Mouse (Mus musculus) limb, embryonic 15.5 days (tissue): ENCODE data around the gene Rac2. TPM values are rescaled to one million over a fixed set of nuclear protein-coding genes. Genes with fewer than 3 reads are reported as not detected.

Experiments used
- ATAC-seq: fragments of 200-750 bp; cut with Nextera tagmentation; 2 replicates; pipeline ENCODE4 v1.8.0; 2017; ENCODE audit warnings: low read depth, moderate TSS enrichment; ENCODE audit not compliant: insufficient number of reproducible peaks, low FRiP score, low TSS enrichment
- H3K27ac ChIP-seq: fragments of 300-500 bp; sonication (generic); 2 replicates; pipeline ENCODE4 v1.5.1; 2015; ENCODE audit warnings: moderate library complexity, mild to moderate bottlenecking, inconsistent platforms
- H3K27me3 ChIP-seq: fragments of 300-500 bp; sonication (generic); 2 replicates; pipeline ENCODE4 v1.6.1; 2015; ENCODE audit warnings: inconsistent platforms
- H3K36me3 ChIP-seq: fragments of 300-500 bp; sonication (generic); 2 replicates; pipeline ENCODE4 v1.6.1; 2015; ENCODE audit warnings: inconsistent platforms
- H3K4me1 ChIP-seq: fragments of 300-500 bp; sonication (generic); 2 replicates; pipeline ENCODE4 v1.6.1; 2015; ENCODE audit warnings: inconsistent platforms
- H3K4me2 ChIP-seq: fragments of 300-500 bp; sonication (generic); 2 replicates; pipeline ENCODE4 v1.6.1; 2015; ENCODE audit warnings: mild to moderate bottlenecking, inconsistent platforms
- H3K4me3 ChIP-seq: fragments of 300-500 bp; sonication (generic); 2 replicates; pipeline ENCODE4 v1.5.1; 2015; ENCODE audit warnings: mild to moderate bottlenecking, inconsistent platforms
- H3K9ac ChIP-seq: fragments of 300-500 bp; sonication (generic); 2 replicates; pipeline ENCODE4 v1.6.1; 2015; ENCODE audit warnings: inconsistent platforms
- H3K9me3 ChIP-seq: fragments of 300-500 bp; sonication (generic); 2 replicates; pipeline ENCODE4 v1.6.1; 2016; ENCODE audit warnings: inconsistent platforms
- WGBS: fragments of 180-500 bp; shearing (Covaris S2); methylation state at CpG from one replicate; pipeline ENCODE4 v1.1.7; 2015; 5-methylcytosine and 5-hydroxymethylcytosine counted together
- polyA plus RNA-seq: library from polyadenylated mRNA; unstranded; fragments of >200 nt; fragmentation: Nextera tagmentation; extraction: Ambion mirVana; gene quantifications from 2 replicates; pipeline ENCODE4 v1.2.1, GENCODE M21; 2015

Gene Rac2
- polyA plus RNA-seq, 1 experiment from 2014 or later = 37.0 TPM

- H3K9me3 ChIP-seq = no peaks in the 10 kb centered on the region
- 0 out of 2 replicates have a peak, but pooled peaks cover 2% of the 10 kb centered on the region for H3K4me1 ChIP-seq
- ATAC-seq = no peak
- H3K4me3 ChIP-seq = no peak overlapping the region
- H3K4me2 ChIP-seq = no peak overlapping the region
- 60% methylated on average over 11 of the region's 11 CpGs for WGBS
- H3K27ac ChIP-seq = no peak overlapping the region
- H3K9ac ChIP-seq = no peak overlapping the region
- H3K36me3 ChIP-seq = no peaks in the 10 kb centered on the region
- H3K27me3 ChIP-seq = no peaks in the 10 kb centered on the region
These were observed 13.2 kb downstream of the Rac2 start for GRCm38 (mm10) chr15:78559141-78559979.

DNA sequence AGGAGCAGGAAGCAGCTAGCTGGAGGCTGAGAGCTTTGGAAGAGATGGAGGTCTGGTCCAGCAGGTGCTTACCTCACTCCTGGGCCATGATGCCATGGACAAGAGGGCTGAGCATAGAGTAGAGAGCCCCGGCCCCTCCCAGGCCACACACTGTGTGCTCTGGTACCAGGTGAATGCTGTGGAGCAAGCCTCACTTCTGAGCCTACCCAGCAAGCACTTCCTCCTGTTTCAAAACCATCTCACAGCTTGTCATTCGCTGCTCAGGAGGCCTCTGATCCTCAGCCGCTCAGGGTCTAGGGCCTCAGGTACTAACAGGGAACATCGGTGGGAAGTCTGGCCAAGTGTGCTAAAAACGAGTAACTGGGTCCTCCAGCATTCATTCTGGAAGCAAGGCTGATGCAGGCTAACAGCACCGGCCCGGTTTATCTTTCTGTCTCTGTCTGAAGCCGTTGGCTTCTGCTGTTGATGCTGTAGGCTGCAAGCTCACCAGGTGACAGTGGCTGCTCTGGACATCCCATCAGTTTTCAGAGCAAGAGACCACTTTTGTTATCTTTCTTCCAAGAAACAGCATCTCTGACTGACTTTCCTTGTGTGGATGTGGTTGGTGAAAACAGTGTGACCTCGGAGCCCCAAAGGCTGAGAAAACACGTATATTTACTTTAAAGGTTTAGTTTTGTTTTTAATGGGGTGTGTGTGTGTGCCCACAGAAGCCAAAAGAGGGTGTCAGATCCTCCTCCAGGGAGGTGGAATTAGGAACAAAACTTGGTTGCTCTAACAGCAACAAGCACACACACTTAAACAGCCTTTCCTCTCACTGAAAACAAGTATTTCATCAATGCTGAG lies 14.7 kb downstream of the Rac2 start:
- no peak for ATAC-seq
- Histone ChIP-seq H3K4me1 (0 out of 2 replicates have a peak, but pooled peaks cover 2% of the 10 kb centered on the region), H3K36me3 (no peaks in the 10 kb centered on the region), H3K27ac (no peak overlapping the region), H3K9ac (no peak overlapping the region), H3K27me3 (no peaks in the 10 kb centered on the region), H3K4me2 (no peak overlapping the region), H3K4me3 (no peak overlapping the region), H3K9me3 (no peaks in the 10 kb centered on the region)
- 58% methylated on average over 10 of the region's 10 CpGs for WGBS

GRCm38 (mm10) chr15:78554545-78555313 lies 17.9 kb downstream of the Rac2 start:
- H3K9ac ChIP-seq = no peak overlapping the region
- 0 out of 2 replicates have a peak, but pooled peaks cover 2% of the 10 kb centered on the region for H3K4me1 ChIP-seq

DNA sequence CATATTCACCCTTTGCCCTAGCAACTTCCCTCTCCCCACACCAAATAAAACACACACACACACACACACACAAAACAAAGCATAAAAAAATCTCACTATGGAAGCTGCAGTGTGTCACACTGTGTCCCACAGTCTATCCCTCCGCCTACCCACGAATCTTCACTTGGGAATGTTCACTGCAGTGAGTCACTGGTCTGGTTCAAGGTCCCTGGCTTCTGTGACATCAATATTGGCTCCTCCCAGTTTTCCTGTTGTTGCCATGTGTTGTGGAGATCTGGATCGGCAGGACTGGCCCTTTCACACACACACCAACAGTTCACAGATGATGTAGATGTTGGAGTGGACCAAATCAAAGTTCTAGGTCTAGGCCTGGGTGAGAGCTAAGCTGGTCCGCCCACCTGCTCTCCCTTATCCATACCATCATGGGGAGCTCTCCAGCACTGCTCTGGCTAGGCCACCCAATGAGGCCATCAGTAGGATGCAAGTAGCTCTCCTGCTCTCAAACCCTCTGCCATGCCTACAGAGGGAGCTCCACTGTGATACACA lies 23.3 kb downstream of the Rac2 start:
- Histone ChIP-seq H3K27ac (no peak overlapping the region), H3K27me3 (peaks cover 14% of the 10 kb centered on the region; the same call in 1 of the 2 replicates), H3K4me3 (no peak overlapping the region), H3K9me3 (no peaks in the 10 kb centered on the region; the same call in 1 of the 2 replicates), H3K9ac (no peak overlapping the region), H3K4me2 (no peak overlapping the region), H3K36me3 (no peaks in the 10 kb centered on the region), H3K4me1 (peaks cover 6% of the 10 kb centered on the region; the same call in 1 of the 2 replicates)
- ATAC-seq = no peak
- 67% methylated on average over 4 of the region's 4 CpGs for whole genome bisulfite sequencing

More at GRCm38 (mm10) chr15:78554545-78555313, 17.9 kb downstream of the Rac2 start:
- WGBS = 59% methylated on average over 25 of the region's 25 CpGs
- no peaks in the 10 kb centered on the region for H3K36me3 ChIP-seq
- H3K4me2 ChIP-seq = 0 out of 2 replicates have a peak overlapping the region, but pooled peaks have one; percentile 10
- H3K4me3 ChIP-seq = peak overlapping the region; percentile 20
- no peaks in the 10 kb centered on the region; the same call in 1 of the 2 replicates for H3K9me3 ChIP-seq
- ATAC-seq = no peak
- no peaks in the 10 kb centered on the region for H3K27me3 ChIP-seq
- no peak overlapping the region for H3K27ac ChIP-seq

GRCm38 (mm10) chr15:78548711-78549110 lies 23.9 kb downstream of the Rac2 start:
- no peak for ATAC-seq
- 70% methylated on average over 8 of the region's 8 CpGs for WGBS

GRCm38 (mm10) chr15:78548336-78548665 lies 24.3 kb downstream of the Rac2 start:
- no peaks in the 10 kb centered on the region for H3K36me3 ChIP-seq
- H3K9ac ChIP-seq = no peak overlapping the region
- H3K4me3 ChIP-seq = no peak overlapping the region
- H3K4me2 ChIP-seq = no peak overlapping the region
- H3K27ac ChIP-seq = no peak overlapping the region
- H3K4me1 ChIP-seq = peaks cover 6% of the 10 kb centered on the region; the same call in 1 of the 2 replicates
- WGBS = 43% methylated on average over 3 of the region's 3 CpGs
- peaks cover 23% of the 10 kb centered on the region; the same call in 1 of the 2 replicates for H3K27me3 ChIP-seq
- no peak for ATAC-seq
- no peaks in the 10 kb centered on the region; the same call in 1 of the 2 replicates for H3K9me3 ChIP-seq

More at GRCm38 (mm10) chr15:78548711-78549110, 23.9 kb downstream of the Rac2 start:
- no peaks in the 10 kb centered on the region; the same call in 1 of the 2 replicates for H3K9me3 ChIP-seq
- no peak overlapping the region for H3K4me3 ChIP-seq
- H3K9ac ChIP-seq = no peak overlapping the region
- no peak overlapping the region for H3K27ac ChIP-seq
- no peaks in the 10 kb centered on the region for H3K36me3 ChIP-seq
- peaks cover 19% of the 10 kb centered on the region; the same call in 1 of the 2 replicates for H3K27me3 ChIP-seq
- peaks cover 6% of the 10 kb centered on the region; the same call in 1 of the 2 replicates for H3K4me1 ChIP-seq
- no peak overlapping the region for H3K4me2 ChIP-seq

GRCm38 (mm10) chr15:78547415-78548335 lies 24.9 kb downstream of the Rac2 start:
- Histone ChIP-seq H3K36me3 (no peaks in the 10 kb centered on the region), H3K27me3 (peaks cover 27% of the 10 kb centered on the region; the same call in 1 of the 2 replicates), H3K9ac (no peak overlapping the region), H3K27ac (no peak overlapping the region), H3K9me3 (no peaks in the 10 kb centered on the region; the same call in 1 of the 2 replicates), H3K4me2 (no peak overlapping the region), H3K4me1 (peaks cover 6% of the 10 kb centered on the region; the same call in 1 of the 2 replicates), H3K4me3 (no peak overlapping the region)
- no peak for ATAC-seq
- 41% methylated on average over 5 of the region's 5 CpGs for WGBS

DNA sequence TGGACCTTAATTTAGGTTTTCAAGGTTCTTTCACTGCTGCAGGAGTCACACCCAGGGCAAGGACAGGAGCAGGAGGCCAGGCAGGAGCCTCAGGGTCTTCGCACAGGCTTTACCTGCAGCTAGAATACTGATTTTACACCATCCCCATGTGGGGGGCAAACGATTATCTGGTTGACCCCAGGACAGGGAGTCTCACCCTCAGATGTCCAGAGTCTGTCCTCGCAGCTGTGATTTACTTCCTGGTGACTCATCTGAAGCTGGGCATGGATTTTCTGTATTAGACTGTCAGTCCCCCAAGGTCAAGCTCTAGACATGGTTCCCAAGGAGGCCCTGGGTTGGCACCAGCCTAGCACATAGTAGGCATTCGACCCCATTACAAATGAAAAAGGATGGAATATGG lies 26.5 kb downstream of the Rac2 start:
- no peaks in the 10 kb centered on the region for H3K36me3 ChIP-seq
- H3K4me1 ChIP-seq = peaks cover 12% of the 10 kb centered on the region; the same call in 1 of the 2 replicates
- H3K27ac ChIP-seq = no peak overlapping the region
- H3K4me2 ChIP-seq = no peak overlapping the region
- H3K27me3 ChIP-seq = peaks cover 27% of the 10 kb centered on the region; the same call in 1 of the 2 replicates
- H3K9ac ChIP-seq = no peak overlapping the region
- no peak overlapping the region for H3K4me3 ChIP-seq
- no peak for ATAC-seq
- no peaks in the 10 kb centered on the region; the same call in 1 of the 2 replicates for H3K9me3 ChIP-seq
- 76% methylated on average over 4 of the region's 4 CpGs for WGBS

DNA sequence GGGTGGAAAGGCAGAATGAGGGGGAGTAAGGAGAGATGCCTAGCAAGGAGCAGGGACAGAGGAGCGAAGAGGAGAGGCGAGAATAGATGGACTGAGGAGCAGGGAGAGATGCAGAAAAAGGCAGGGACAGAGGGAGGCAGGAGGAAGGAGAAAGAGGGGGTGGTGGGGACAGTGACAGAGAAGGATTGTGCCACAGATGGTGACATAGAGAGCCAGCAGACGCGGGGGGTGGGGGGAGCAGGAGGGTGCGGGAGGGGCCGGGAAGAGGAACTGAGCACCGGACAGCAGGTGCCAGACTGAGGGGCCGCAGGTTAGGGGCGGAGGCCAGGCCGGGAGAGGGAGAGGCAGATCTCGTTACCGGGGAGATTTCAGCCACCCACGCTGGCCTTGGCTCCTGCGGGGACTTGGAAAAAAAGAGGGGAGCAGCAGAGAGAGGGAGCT lies 28.0 kb downstream of the Rac2 start, which contains the start of gene Sstr3:
Gene Sstr3, minus strand, starts transcription at position 125 of the 441 bp plus-strand sequence.
- no peak within 1 kb of the TSS for H3K9ac ChIP-seq
- no peak within 1 kb of the TSS for H3K4me3 ChIP-seq
- 8% methylated on average over 14 of the region's 14 CpGs for WGBS
- no peak within 1 kb of the TSS for H3K4me2 ChIP-seq
- peaks cover 12% of the 10 kb centered on the region; the same call in 1 of the 2 replicates for H3K4me1 ChIP-seq
- H3K27ac ChIP-seq = no peak within 1 kb of the TSS
- H3K36me3 ChIP-seq = no peaks in the 10 kb centered on the region
- ATAC-seq = no peak
- H3K9me3 ChIP-seq = no peaks in the 10 kb centered on the region
- H3K27me3 ChIP-seq = peaks cover 39% of the 10 kb centered on the region; the same call in 1 of the 2 replicates

DNA sequence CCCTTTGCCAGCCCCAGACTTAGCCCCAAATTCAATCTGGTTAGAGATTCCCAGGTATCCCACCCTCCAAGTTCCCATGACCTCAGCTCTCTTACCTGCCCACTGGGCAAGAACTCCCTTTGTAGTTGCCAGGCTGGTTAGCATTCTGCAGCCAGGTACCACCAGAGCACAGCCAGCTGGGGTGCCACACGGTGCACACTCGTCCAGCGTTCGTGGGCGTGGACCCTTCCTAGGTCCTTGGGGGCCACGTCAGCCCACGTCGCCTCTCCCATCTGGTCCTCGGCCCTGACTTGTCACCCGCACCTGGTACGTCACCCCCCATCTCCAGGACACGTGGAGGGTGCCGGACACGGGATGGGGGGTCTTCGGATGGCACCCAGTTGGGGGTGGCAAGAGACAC lies 28.5 kb downstream of the Rac2 start:
- no peaks in the 10 kb centered on the region for H3K9me3 ChIP-seq
- 79% methylated on average over 15 of the region's 15 CpGs for WGBS
- H3K4me2 ChIP-seq = no peak overlapping the region
- ATAC-seq = no peak
- peaks cover 39% of the 10 kb centered on the region; the same call in 1 of the 2 replicates for H3K27me3 ChIP-seq
- H3K36me3 ChIP-seq = no peaks in the 10 kb centered on the region
- H3K4me1 ChIP-seq = peaks cover 12% of the 10 kb centered on the region; the same call in 1 of the 2 replicates
- H3K4me3 ChIP-seq = no peak overlapping the region
- H3K27ac ChIP-seq = no peak overlapping the region
- no peak overlapping the region for H3K9ac ChIP-seq
